Mouse (Mus musculus): ENCODE results near the gene Cyp27b1. TPM values are rescaled to one million over a fixed set of nuclear protein-coding genes. Genes with fewer than 3 reads are reported as not detected.
"Not testable (repeated sequence)": the region's sequence is repeated elsewhere in the genome, so short reads cannot be mapped to it uniquely, and the experiment has no call there.

Cyp27b1 gene
- polyA plus RNA-seq, 1 experiment from 2014 or later: not detected

GRCm38 (mm10) chr10:127059968-127060916 is 12.2 kb downstream of the Cyp27b1 start, which contains the start of gene March9:
Gene March9, minus strand, starts transcription at chr10:127060184.
- Histone ChIP-seq H3K4me2 (ENCODE audit: low read length) (peak within 1 kb of the TSS; percentile 99), H3K4me3 (ENCODE audit: control insufficient read depth in 1 of 2, insufficient read depth in 1 of 2, low read depth in 1 of 2, low read length in 2 of 2) (peak within 1 kb of the TSS; percentile 56 to 77), H3K27me3 (ENCODE audit: control insufficient read depth, insufficient read depth, low read length) (peaks cover 39% of the 10 kb centered on the region), H3K9me3 (ENCODE audit: control insufficient read depth, low read length) (no peaks in the 10 kb centered on the region), H3K36me3 (ENCODE audit: control insufficient read depth, insufficient read depth, low read length) (peaks cover 11% of the 10 kb centered on the region), H3K4me1 (ENCODE audit: control insufficient read depth in 2 of 2, insufficient read depth in 2 of 2, low read length in 2 of 2) (peaks cover 9 to 27% of the 10 kb centered on the region in 2 experiments), H3K9ac (ENCODE audit: low read length) (peak within 1 kb of the TSS; percentile 78), H3K27ac (replicated peaks in 1 of 2; ENCODE audit: control insufficient read depth in 1 of 2, insufficient read depth in 1 of 2, low read depth in 2 of 2, low read length in 2 of 2) (no peak within 1 kb of the TSS)
- no peak for ATAC-seq (ENCODE audit: insufficient number of reproducible peaks, insufficient read depth, low FRiP score, low read depth)
- 2% methylated on average over 54 of the region's 72 CpGs for WGBS

GRCm38 (mm10) chr10:127061085-127061484 is 13.0 kb downstream of the Cyp27b1 start:
- ATAC-seq (ENCODE audit: insufficient number of reproducible peaks, insufficient read depth, low FRiP score, low read depth): no peak
- Histone ChIP-seq H3K27ac (replicated peaks in 1 of 2; ENCODE audit: control insufficient read depth in 1 of 2, insufficient read depth in 1 of 2, low read depth in 2 of 2, low read length in 2 of 2) (no peak overlapping the region), H3K4me2 (ENCODE audit: low read length) (peak overlapping the region; percentile 99; the same call in 1 of the 2 replicates), H3K9me3 (ENCODE audit: control insufficient read depth, low read length) (no peaks in the 10 kb centered on the region), H3K27me3 (ENCODE audit: control insufficient read depth, insufficient read depth, low read length) (peaks cover 39% of the 10 kb centered on the region), H3K9ac (ENCODE audit: low read length) (no peak overlapping the region), H3K4me1 (ENCODE audit: control insufficient read depth in 2 of 2, insufficient read depth in 2 of 2, low read length in 2 of 2) (peaks cover 11 to 34% of the 10 kb centered on the region in 2 experiments), H3K36me3 (ENCODE audit: control insufficient read depth, insufficient read depth, low read length) (peaks cover 19% of the 10 kb centered on the region), H3K4me3 (ENCODE audit: control insufficient read depth in 1 of 2, insufficient read depth in 1 of 2, low read depth in 1 of 2, low read length in 2 of 2) (0 out of 4 replicates have a peak overlapping the region, but pooled peaks of 1 of the 2 experiments have one; percentile 77)
- 48% methylated on average over 5 of the region's 5 CpGs for WGBS

- H3K4me2 ChIP-seq (ENCODE audit: low read length): no peak overlapping the region
- WGBS: 76% methylated on average over 2 of the region's 2 CpGs
- ATAC-seq (ENCODE audit: insufficient number of reproducible peaks, insufficient read depth, low FRiP score, low read depth): no peak
- no peak overlapping the region for H3K27ac ChIP-seq (replicated peaks in 1 of 2; ENCODE audit: control insufficient read depth in 1 of 2, insufficient read depth in 1 of 2, low read depth in 2 of 2, low read length in 2 of 2)
- peaks cover 21% of the 10 kb centered on the region for H3K36me3 ChIP-seq (ENCODE audit: control insufficient read depth, insufficient read depth, low read length)
- peaks cover 39% of the 10 kb centered on the region for H3K27me3 ChIP-seq (ENCODE audit: control insufficient read depth, insufficient read depth, low read length)
- H3K9me3 ChIP-seq (ENCODE audit: control insufficient read depth, low read length): no peaks in the 10 kb centered on the region
- H3K4me3 ChIP-seq (ENCODE audit: control insufficient read depth in 1 of 2, insufficient read depth in 1 of 2, low read depth in 1 of 2, low read length in 2 of 2): no peak overlapping the region
- peaks cover 11 to 34% of the 10 kb centered on the region in 2 experiments for H3K4me1 ChIP-seq (ENCODE audit: control insufficient read depth in 2 of 2, insufficient read depth in 2 of 2, low read length in 2 of 2)
- H3K9ac ChIP-seq (ENCODE audit: low read length): no peak overlapping the region
Measured at GRCm38 (mm10) chr10:127061513-127061912, 13.5 kb downstream of the Cyp27b1 start.

GRCm38 (mm10) chr10:127062101-127062500 is 14.1 kb downstream of the Cyp27b1 start:
- Histone ChIP-seq H3K36me3 (ENCODE audit: control insufficient read depth, insufficient read depth, low read length) (peaks cover 27% of the 10 kb centered on the region), H3K27me3 (ENCODE audit: control insufficient read depth, insufficient read depth, low read length) (peaks cover 38% of the 10 kb centered on the region), H3K4me1 (ENCODE audit: control insufficient read depth in 2 of 2, insufficient read depth in 2 of 2, low read length in 2 of 2) (peaks cover 11 to 34% of the 10 kb centered on the region in 2 experiments)
- 82% methylated on average over 4 of the region's 4 CpGs for WGBS
- H3K4me2 ChIP-seq (ENCODE audit: low read length); H3K4me3 ChIP-seq (ENCODE audit: control insufficient read depth in 1 of 2, insufficient read depth in 1 of 2, low read depth in 1 of 2, low read length in 2 of 2); ATAC-seq (ENCODE audit: insufficient number of reproducible peaks, insufficient read depth, low FRiP score, low read depth); H3K9ac ChIP-seq (ENCODE audit: low read length); H3K27ac ChIP-seq (replicated peaks in 1 of 2; ENCODE audit: control insufficient read depth in 1 of 2, insufficient read depth in 1 of 2, low read depth in 2 of 2, low read length in 2 of 2); H3K9me3 ChIP-seq (ENCODE audit: control insufficient read depth, low read length): not testable (repeated sequence)

GRCm38 (mm10) chr10:127062503-127062902 is 14.5 kb downstream of the Cyp27b1 start:
- WGBS: 69% methylated on average over 5 of the region's 5 CpGs

GRCm38 (mm10) chr10:127063239-127063872 is 15.3 kb downstream of the Cyp27b1 start, which contains the start of gene Cdk4:
Gene Cdk4, plus strand, starts transcription at chr10:127063534.
- peaks cover 27% of the 10 kb centered on the region for H3K27me3 ChIP-seq (ENCODE audit: control insufficient read depth, insufficient read depth, low read length)
- peak within 1 kb of the TSS; percentile 97 for H3K9ac ChIP-seq (ENCODE audit: low read length)
- peak within 1 kb of the TSS; percentile 56 to 87 for H3K4me3 ChIP-seq (ENCODE audit: control insufficient read depth in 1 of 2, insufficient read depth in 1 of 2, low read depth in 1 of 2, low read length in 2 of 2)
- WGBS: under 1% methylated on average over 46 of the region's 46 CpGs
- ATAC-seq (ENCODE audit: insufficient number of reproducible peaks, insufficient read depth, low FRiP score, low read depth): peak; percentile 92
- peaks cover 10 to 34% of the 10 kb centered on the region in 2 experiments for H3K4me1 ChIP-seq (ENCODE audit: control insufficient read depth in 2 of 2, insufficient read depth in 2 of 2, low read length in 2 of 2)
- H3K27ac ChIP-seq (replicated peaks in 1 of 2; ENCODE audit: control insufficient read depth in 1 of 2, insufficient read depth in 1 of 2, low read depth in 2 of 2, low read length in 2 of 2): peak within 1 kb of the TSS; percentile 73 to 90
- peaks cover 39% of the 10 kb centered on the region for H3K36me3 ChIP-seq (ENCODE audit: control insufficient read depth, insufficient read depth, low read length)
- H3K9me3 ChIP-seq (ENCODE audit: control insufficient read depth, low read length): no peaks in the 10 kb centered on the region
- peak within 1 kb of the TSS; percentile 86 for H3K4me2 ChIP-seq (ENCODE audit: low read length)

More at GRCm38 (mm10) chr10:127062503-127062902, 14.5 kb downstream of the Cyp27b1 start:
- Histone ChIP-seq H3K4me1 (ENCODE audit: control insufficient read depth in 2 of 2, insufficient read depth in 2 of 2, low read length in 2 of 2) (peaks cover 11 to 34% of the 10 kb centered on the region in 2 experiments), H3K36me3 (ENCODE audit: control insufficient read depth, insufficient read depth, low read length) (peaks cover 31% of the 10 kb centered on the region), H3K4me3 (ENCODE audit: control insufficient read depth in 1 of 2, insufficient read depth in 1 of 2, low read depth in 1 of 2, low read length in 2 of 2) (peak overlapping the region in 1 of 2 experiments; percentile 87; a peak in 1 of 4 replicates), H3K4me2 (ENCODE audit: low read length) (peak overlapping the region; percentile 67), H3K27ac (replicated peaks in 1 of 2; ENCODE audit: control insufficient read depth in 1 of 2, insufficient read depth in 1 of 2, low read depth in 2 of 2, low read length in 2 of 2) (no peak overlapping the region), H3K9me3 (ENCODE audit: control insufficient read depth, low read length) (no peaks in the 10 kb centered on the region), H3K27me3 (ENCODE audit: control insufficient read depth, insufficient read depth, low read length) (peaks cover 34% of the 10 kb centered on the region), H3K9ac (ENCODE audit: low read length) (no peak overlapping the region; the same call in 1 of the 2 replicates)
- no peak for ATAC-seq (ENCODE audit: insufficient number of reproducible peaks, insufficient read depth, low FRiP score, low read depth)

All from heart, embryonic 14.5 days (tissue).